Mouse (Mus musculus) E14TG2a.4 (cell line): ENCODE measurements around the gene Fmr1.

Experiments
- CTCF ChIP-seq: conservative IDR thresholded peaks from 2 replicates; pipeline ENCODE4 v1.5.1; 2014; ENCODE audit warnings: low read length
- NANOG ChIP-seq: IDR thresholded peaks from 2 replicates; pipeline ENCODE4 v1.6.1; 2014; ENCODE audit warnings: borderline replicate concordance, low read length, mixed read lengths
- POU5F1 ChIP-seq: IDR thresholded peaks from 2 replicates; pipeline ENCODE4 v1.6.1; 2014; ENCODE audit warnings: low read length, borderline replicate concordance

DNA sequence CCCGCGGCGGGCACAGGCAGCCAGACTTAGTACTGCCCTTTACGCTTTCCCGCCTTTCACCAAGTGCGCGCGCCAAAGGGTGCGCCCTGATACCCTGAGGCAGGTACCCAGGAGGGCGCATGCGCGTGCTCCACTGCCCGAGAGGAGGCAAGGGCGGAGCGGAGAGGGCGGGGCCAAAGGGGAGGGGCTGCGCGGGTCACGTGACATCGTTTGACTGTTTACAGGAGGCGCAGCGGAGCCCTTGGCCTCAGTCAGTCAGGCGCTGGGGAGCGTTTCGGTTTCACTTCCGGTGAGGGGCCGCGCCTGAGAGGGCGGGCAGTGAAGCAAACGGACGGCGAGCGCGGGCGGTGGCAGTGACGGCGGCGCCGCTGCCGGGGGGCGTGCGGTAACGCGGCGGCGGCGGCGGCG lies at the start of gene Fmr1:
- TF ChIP-seq CTCF (no peak), POU5F1 (no peak), NANOG (no peak)
